ENCODE assay signal across 14 mouse cellular contexts in the genomic region with DNA sequence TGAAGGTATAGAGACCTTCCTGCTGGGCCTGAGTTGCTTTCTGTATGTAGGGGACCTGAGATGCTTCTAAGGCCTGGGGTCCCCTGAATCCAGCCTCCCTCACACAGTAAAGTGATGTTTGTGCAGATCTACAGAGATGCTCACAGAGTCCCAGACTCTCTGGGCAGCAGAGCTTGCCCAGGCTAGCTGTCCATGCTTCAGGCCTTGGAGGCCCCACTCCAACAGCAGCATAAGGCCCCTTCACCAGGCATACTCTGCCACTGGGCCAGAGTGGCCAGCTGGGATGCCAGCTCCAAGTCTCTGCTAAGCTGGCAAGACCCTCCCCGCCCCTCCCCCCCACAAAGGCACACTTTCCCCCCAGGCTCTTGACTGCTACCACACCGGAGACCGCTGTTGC. TPM values are rescaled to one million over a fixed set of nuclear protein-coding genes. Genes with fewer than 3 reads are reported as not detected.
A peak's percentile ranks its signal among the peaks of the same experiment; 100 is the strongest.
DNase-seq lines count a peak whose midpoint lies in the region; ATAC-seq lines count a peak whose summit lies in the region.
"Had no signal": no experiment of that assay in that cellular context is flagged by ENCODE, and none has a peak within 500 bp of the region (broad histone marks: within the 10 kb centered on the region; RNA-seq: fewer than 3 reads in every experiment).

No protein-coding gene starts in this region.

- H3K9me3 ChIP-seq in forebrain, embryonic 12.5 days: no peaks in the 10 kb centered on the region
- H3K9me3 ChIP-seq in forebrain, embryonic 16.5 days (ENCODE audit: control insufficient read depth, low read length): no peaks in the 10 kb centered on the region
- no peaks in the 10 kb centered on the region for H3K9me3 ChIP-seq in embryonic facial prominence, embryonic 10.5 days
- H3K9me3 ChIP-seq in hindbrain, embryonic 12.5 days (replicated peaks): no peaks in the 10 kb centered on the region
- H3K9me3 ChIP-seq in midbrain, embryonic 14.5 days (ENCODE audit: control insufficient read depth, low read length): no peaks in the 10 kb centered on the region
- H3K9me3 ChIP-seq: embryonic facial prominence, embryonic 15.5 days had no signal

- peaks cover 55% of the 10 kb centered on the region for H3K4me1 ChIP-seq in forebrain, embryonic 12.5 days
- H3K4me1 ChIP-seq in forebrain, embryonic 16.5 days (replicated peaks; ENCODE audit: control insufficient read depth, insufficient read depth, low read length): peaks cover 20% of the 10 kb centered on the region
- peaks cover 53% of the 10 kb centered on the region for H3K4me1 ChIP-seq in embryonic facial prominence, embryonic 10.5 days
- H3K4me1 ChIP-seq in hindbrain, embryonic 12.5 days: peaks cover 49% of the 10 kb centered on the region
- H3K4me1 ChIP-seq in midbrain, embryonic 14.5 days (ENCODE audit: control insufficient read depth, insufficient read depth, low read length): peaks cover 24% of the 10 kb centered on the region

- peak overlapping the region; percentile 84 for H3K27ac ChIP-seq in forebrain, embryonic 12.5 days
- H3K27ac ChIP-seq in forebrain, embryonic 16.5 days (ENCODE audit: low read length): no peak overlapping the region
- H3K27ac ChIP-seq in embryonic facial prominence, embryonic 10.5 days (replicated peaks): no peak overlapping the region
- H3K27ac ChIP-seq in hindbrain, embryonic 12.5 days: peak overlapping the region; percentile 83
- peak overlapping the region; percentile 55 for H3K27ac ChIP-seq in midbrain, embryonic 14.5 days (replicated peaks; ENCODE audit: low read depth, low read length)
- H3K27ac ChIP-seq: embryonic facial prominence, embryonic 15.5 days; left cerebral cortex, adult 2 months had no signal

- H3K4me2 ChIP-seq in forebrain, embryonic 12.5 days: no peak overlapping the region; the same call in 1 of the 2 replicates
- no peak overlapping the region for H3K4me2 ChIP-seq in forebrain, embryonic 16.5 days (ENCODE audit: low read length)
- H3K4me2 ChIP-seq in hindbrain, embryonic 12.5 days (replicated peaks): 0 out of 2 replicates have a peak overlapping the region, but pooled peaks have one; percentile 3
- H3K4me2 ChIP-seq in midbrain, embryonic 14.5 days (ENCODE audit: low read length): peak overlapping the region; percentile 26; the same call in 1 of the 2 replicates
- H3K4me2 ChIP-seq: embryonic facial prominence, embryonic 15.5 days; heart, embryonic 11.5 days; liver, embryonic 11.5 days had no signal

- H3K9ac ChIP-seq in forebrain, embryonic 12.5 days: no peak overlapping the region
- H3K9ac ChIP-seq in forebrain, embryonic 16.5 days (replicated peaks; ENCODE audit: low read depth, low read length): no peak overlapping the region
- no peak overlapping the region for H3K9ac ChIP-seq in hindbrain, embryonic 12.5 days
- H3K9ac ChIP-seq in midbrain, embryonic 14.5 days (replicated peaks; ENCODE audit: low read length): no peak overlapping the region; the same call in 1 of the 2 replicates
- H3K9ac ChIP-seq: embryonic facial prominence, embryonic 15.5 days had no signal

- no peaks in the 10 kb centered on the region for H3K36me3 ChIP-seq in forebrain, embryonic 12.5 days (replicated peaks)
- no peaks in the 10 kb centered on the region for H3K36me3 ChIP-seq in forebrain, embryonic 16.5 days (ENCODE audit: control insufficient read depth, insufficient read depth)
- H3K36me3 ChIP-seq in embryonic facial prominence, embryonic 10.5 days (replicated peaks): no peaks in the 10 kb centered on the region
- no peaks in the 10 kb centered on the region for H3K36me3 ChIP-seq in hindbrain, embryonic 12.5 days
- no peaks in the 10 kb centered on the region for H3K36me3 ChIP-seq in midbrain, embryonic 14.5 days (ENCODE audit: control insufficient read depth, insufficient read depth, low read length)
- H3K36me3 ChIP-seq: embryonic facial prominence, embryonic 15.5 days had no signal

- ATAC-seq in forebrain, embryonic 12.5 days (ENCODE audit: low FRiP score): no peak
- ATAC-seq in forebrain, embryonic 16.5 days: no peak
- ATAC-seq in hindbrain, embryonic 12.5 days (ENCODE audit: low FRiP score): no peak
- no peak for ATAC-seq in midbrain, embryonic 14.5 days (ENCODE audit: low FRiP score, low TSS enrichment)

- 5% methylated on average over 3 of the region's 3 CpGs for WGBS in forebrain, embryonic 12.5 days
- 8% methylated on average over 3 of the region's 3 CpGs for WGBS in forebrain, embryonic 16.5 days
- 3% methylated on average over 3 of the region's 3 CpGs for WGBS in embryonic facial prominence, embryonic 10.5 days
- WGBS in hindbrain, embryonic 12.5 days: 0% methylated on average over 3 of the region's 3 CpGs
- 3% methylated on average over 3 of the region's 3 CpGs for WGBS in midbrain, embryonic 14.5 days

- no peak overlapping the region for H3K4me3 ChIP-seq in forebrain, embryonic 12.5 days (replicated peaks)
- no peak overlapping the region for H3K4me3 ChIP-seq in forebrain, embryonic 16.5 days (replicated peaks; ENCODE audit: low read length)
- no peak overlapping the region for H3K4me3 ChIP-seq in embryonic facial prominence, embryonic 10.5 days
- no peak overlapping the region for H3K4me3 ChIP-seq in hindbrain, embryonic 12.5 days
- H3K4me3 ChIP-seq in midbrain, embryonic 14.5 days (replicated peaks; ENCODE audit: low read depth, low read length): no peak overlapping the region
- H3K4me3 ChIP-seq: embryonic facial prominence, embryonic 15.5 days; left cerebral cortex, adult 2 months had no signal

- H3K27me3 ChIP-seq in forebrain, embryonic 12.5 days: peaks cover 87% of the 10 kb centered on the region
- H3K27me3 ChIP-seq in forebrain, embryonic 16.5 days (replicated peaks; ENCODE audit: control insufficient read depth, insufficient read depth, low read length): peaks cover 76% of the 10 kb centered on the region
- peaks cover 99% of the 10 kb centered on the region for H3K27me3 ChIP-seq in embryonic facial prominence, embryonic 10.5 days (replicated peaks; ENCODE audit: low read depth, poor library complexity, severe bottlenecking)
- H3K27me3 ChIP-seq in hindbrain, embryonic 12.5 days: peaks cover 83% of the 10 kb centered on the region
- peaks cover 48% of the 10 kb centered on the region for H3K27me3 ChIP-seq in midbrain, embryonic 14.5 days (ENCODE audit: control insufficient read depth, insufficient read depth, low read length)

- peak; percentile 23 for DNase-seq in embryonic facial prominence, embryonic 10.5 days (ENCODE audit: low spot score)
- DNase-seq in midbrain, embryonic 14.5 days: peak; percentile 39
- DNase-seq in right cerebral cortex, postnatal 10 days (ENCODE audit: low spot score in 2 of 2): no peak
- no peak for DNase-seq in heart, postnatal 4 days
- DNase-seq: lung, postnatal 14 days; thymus, postnatal 4 days had no signal

RNA-seq across cellular contexts. Expression of gene Uncx, which starts 5.6 kb away (rescaled TPM):
- 32.5 and 37.0 TPM in 2 replicates for polyA plus RNA-seq in forebrain, embryonic 12.5 days (2016; fragmentation: Nextera tagmentation; extraction: Ambion mirVana)
- 1.6 and 6.4 TPM in 2 replicates for polyA plus RNA-seq in forebrain, embryonic 16.5 days (2015; fragmentation: Nextera tagmentation; extraction: Ambion mirVana)
- polyA plus RNA-seq in embryonic facial prominence, embryonic 10.5 days (2016; fragmentation: Nextera tagmentation; extraction: Ambion mirVana): 3.3 and 4.7 TPM in 2 replicates
- 97.3 and 99.4 TPM in 2 replicates for polyA plus RNA-seq in hindbrain, embryonic 12.5 days (2016; fragmentation: Nextera tagmentation; extraction: Ambion mirVana)
- polyA plus RNA-seq in midbrain, embryonic 14.5 days (2014; fragmentation: Nextera tagmentation; extraction: Ambion mirVana): 39.6 and 44.0 TPM in 2 replicates
- not detected for total RNA-seq in heart, postnatal 4 days (2021)
- polyA plus RNA-seq: liver, embryonic 11.5 days; stomach, embryonic 16.5 days had no signal

RNA-seq across cellular contexts. Expression of gene Zfand2a, which starts 53.4 kb away (rescaled TPM):
- 10.4 and 12.9 TPM in 2 replicates for polyA plus RNA-seq in forebrain, embryonic 12.5 days (2016; fragmentation: Nextera tagmentation; extraction: Ambion mirVana)
- 18.8 and 21.4 TPM in 2 replicates for polyA plus RNA-seq in forebrain, embryonic 16.5 days (2015; fragmentation: Nextera tagmentation; extraction: Ambion mirVana)
- polyA plus RNA-seq in embryonic facial prominence, embryonic 10.5 days (2016; fragmentation: Nextera tagmentation; extraction: Ambion mirVana): 10.2 and 12.5 TPM in 2 replicates
- 12.0 and 14.6 TPM in 2 replicates for polyA plus RNA-seq in hindbrain, embryonic 12.5 days (2016; fragmentation: Nextera tagmentation; extraction: Ambion mirVana)
- 14.0 and 14.1 TPM in 2 replicates for polyA plus RNA-seq in midbrain, embryonic 14.5 days (2014; fragmentation: Nextera tagmentation; extraction: Ambion mirVana)
- 10 to 100 TPM; 20.6 to 21.5 TPM for total RNA-seq in heart, postnatal 4 days (2021)

Comparison
In these comparisons a context has a peak if more than half of its experiments do, and no peak if none do; other contexts are left out.
1. H3K27ac ChIP-seq: peak in forebrain, embryonic 12.5 days (single experiment), hindbrain, embryonic 12.5 days (single experiment) and midbrain, embryonic 14.5 days (single experiment); none in forebrain, embryonic 16.5 days (single experiment) and embryonic facial prominence, embryonic 10.5 days (single experiment).
2. H3K4me2 ChIP-seq: peak in hindbrain, embryonic 12.5 days (single experiment) and midbrain, embryonic 14.5 days (single experiment); none in forebrain, embryonic 12.5 days (single experiment) and forebrain, embryonic 16.5 days (single experiment).
3. DNase-seq: peak in embryonic facial prominence, embryonic 10.5 days (single experiment) and midbrain, embryonic 14.5 days (single experiment); none in right cerebral cortex, postnatal 10 days (0 of 2) and heart, postnatal 4 days (single experiment).